Mouse (Mus musculus): ENCODE measurements at regions not wholly inside any gene's neighbourhood (a gene's known extent, or its start where the extent isn't known, plus 50 kb on each side); places are given as distances from the start of the nearest gene placed in this dataset.

DNA sequence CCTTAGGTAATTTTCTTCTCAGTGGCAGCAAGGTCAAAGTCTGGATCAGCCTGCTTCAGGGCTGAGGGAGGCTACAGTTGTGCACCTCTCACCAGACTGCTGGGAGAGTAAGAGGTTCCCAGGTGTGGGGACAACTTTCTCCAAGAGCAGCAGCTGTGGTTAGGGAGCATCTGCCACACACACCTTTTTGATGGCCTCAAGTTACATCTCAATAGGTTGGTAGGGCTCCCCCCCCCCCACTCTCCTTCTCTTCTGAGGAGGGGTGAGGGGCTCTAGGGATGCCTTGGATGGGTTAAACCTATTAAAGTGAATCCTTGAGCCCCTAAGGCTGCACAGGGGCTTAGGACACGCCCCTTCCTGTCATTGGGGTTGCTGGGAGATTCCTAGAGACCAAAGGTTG, 94.7 kb upstream of the Ccnd1 start:
- Histone ChIP-seq H3K4me3 (ENCODE audit: low read depth, low read length) (no peak overlapping the region), H3K4me2 (ENCODE audit: low read length) (no peak overlapping the region), H3K27ac (ENCODE audit: low read length) (no peak overlapping the region), H3K4me1 (ENCODE audit: control insufficient read depth, insufficient read depth, low read length) (peaks cover 7% of the 10 kb centered on the region; the same call in 1 of the 2 replicates), H3K9ac (ENCODE audit: low read depth, low read length) (no peak overlapping the region), H3K9me3 (replicated peaks; ENCODE audit: control insufficient read depth, low read length, poor library complexity, severe bottlenecking) (no peaks in the 10 kb centered on the region), H3K36me3 (ENCODE audit: control insufficient read depth, insufficient read depth, low read length) (no peaks in the 10 kb centered on the region), H3K27me3 (ENCODE audit: control insufficient read depth, insufficient read depth, low read depth, low read length) (no peaks in the 10 kb centered on the region)
- WGBS = 43% methylated on average over 1 of the region's 1 CpGs
- no peak for ATAC-seq

DNA sequence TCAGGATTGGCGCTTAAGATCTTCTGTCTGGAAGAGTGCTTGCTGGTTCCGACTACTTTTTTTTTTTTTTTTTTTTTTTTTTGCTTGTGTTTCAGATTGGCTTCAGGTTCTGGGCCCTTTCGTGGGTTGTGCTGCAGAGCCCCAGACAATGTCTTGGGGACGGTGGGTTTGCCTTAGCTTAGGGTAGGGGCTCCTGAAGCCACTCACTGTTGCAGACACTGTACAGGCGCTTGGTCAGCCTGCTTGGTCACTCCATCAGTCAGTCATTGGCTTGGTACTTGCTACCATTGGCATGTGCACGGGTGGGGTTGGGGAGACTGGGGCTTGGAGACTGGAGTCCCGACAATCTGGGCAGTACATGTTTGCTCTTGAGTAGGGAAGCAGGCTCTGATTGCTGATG, 91.5 kb upstream of the Ccnd1 start:
- peak; percentile 46 for ATAC-seq
- peak overlapping the region; percentile 88 for H3K4me2 ChIP-seq (ENCODE audit: low read length)
- 7% methylated on average over 7 of the region's 7 CpGs for whole genome bisulfite sequencing
- peaks cover 7% of the 10 kb centered on the region; the same call in 1 of the 2 replicates for H3K4me1 ChIP-seq (ENCODE audit: control insufficient read depth, insufficient read depth, low read length)
- H3K36me3 ChIP-seq (ENCODE audit: control insufficient read depth, insufficient read depth, low read length) = no peaks in the 10 kb centered on the region
- no peak overlapping the region for H3K27ac ChIP-seq (ENCODE audit: low read length)
- no peaks in the 10 kb centered on the region for H3K27me3 ChIP-seq (ENCODE audit: control insufficient read depth, insufficient read depth, low read depth, low read length)
- no peaks in the 10 kb centered on the region for H3K9me3 ChIP-seq (replicated peaks; ENCODE audit: control insufficient read depth, low read length, poor library complexity, severe bottlenecking)
- H3K4me3 ChIP-seq (ENCODE audit: low read depth, low read length) = peak overlapping the region; percentile 41
- peak overlapping the region; percentile 49; the same call in 1 of the 2 replicates for H3K9ac ChIP-seq (ENCODE audit: low read depth, low read length)

DNA sequence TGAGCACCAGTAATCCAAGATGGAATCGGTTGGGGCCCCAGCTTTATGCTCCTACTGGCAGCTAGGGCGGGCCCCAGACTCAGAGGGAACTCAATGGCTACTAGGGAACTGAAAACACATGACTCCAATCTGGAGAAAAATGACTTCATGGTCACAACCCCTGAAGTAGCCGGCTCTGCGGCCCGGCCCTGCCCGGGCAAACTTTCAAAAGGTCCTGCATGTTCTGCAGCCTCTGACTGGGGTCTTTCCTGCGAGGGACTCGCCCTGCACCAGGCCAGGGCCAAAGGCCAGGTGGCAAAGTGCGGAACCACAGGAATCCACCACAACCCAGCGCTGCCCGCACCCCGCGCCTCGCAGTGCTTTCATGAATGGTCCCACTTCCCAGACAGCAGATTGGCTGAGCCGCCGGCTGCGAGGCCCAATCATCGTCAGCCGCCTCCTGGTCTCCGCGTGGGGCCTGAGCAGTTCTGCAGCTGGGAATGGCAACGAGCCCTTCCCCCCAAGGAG, 91.0 kb upstream of the Ccnd1 start:
- H3K9ac ChIP-seq (ENCODE audit: low read depth, low read length) = peak overlapping the region; percentile 49
- peaks cover 7% of the 10 kb centered on the region; the same call in 1 of the 2 replicates for H3K4me1 ChIP-seq (ENCODE audit: control insufficient read depth, insufficient read depth, low read length)
- no peaks in the 10 kb centered on the region for H3K27me3 ChIP-seq (ENCODE audit: control insufficient read depth, insufficient read depth, low read depth, low read length)
- H3K27ac ChIP-seq (ENCODE audit: low read length) = no peak overlapping the region
- under 1% methylated on average over 22 of the region's 22 CpGs for WGBS
- H3K4me3 ChIP-seq (ENCODE audit: low read depth, low read length) = peak overlapping the region; percentile 41
- no peaks in the 10 kb centered on the region for H3K9me3 ChIP-seq (replicated peaks; ENCODE audit: control insufficient read depth, low read length, poor library complexity, severe bottlenecking)
- H3K4me2 ChIP-seq (ENCODE audit: low read length) = peak overlapping the region; percentile 88
- ATAC-seq = peak; percentile 97
- no peaks in the 10 kb centered on the region for H3K36me3 ChIP-seq (ENCODE audit: control insufficient read depth, insufficient read depth, low read length)

DNA sequence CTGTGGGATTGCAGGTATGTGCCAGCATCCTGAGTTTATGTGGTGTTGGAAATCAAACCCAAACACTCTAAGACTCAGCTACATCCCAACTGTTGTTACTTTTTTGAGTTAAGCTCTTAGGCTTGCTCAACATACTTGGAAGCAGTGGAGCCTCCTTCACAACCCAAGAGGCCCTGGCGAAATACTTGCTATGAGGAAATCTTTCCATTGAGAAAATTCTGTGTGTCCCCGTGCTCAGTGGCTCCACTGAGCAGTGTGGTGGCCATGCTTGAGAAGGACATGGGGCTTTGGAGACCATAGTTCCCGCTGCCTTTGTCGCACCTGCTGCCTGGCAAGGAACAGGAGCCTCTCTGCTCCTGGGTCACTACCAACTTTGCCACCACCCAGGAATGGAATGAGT, 89.9 kb upstream of the Ccnd1 start:
- Histone ChIP-seq H3K4me1 (ENCODE audit: control insufficient read depth, insufficient read depth, low read length) (peaks cover 7% of the 10 kb centered on the region; the same call in 1 of the 2 replicates), H3K27ac (ENCODE audit: low read length) (no peak overlapping the region), H3K4me2 (ENCODE audit: low read length) (no peak overlapping the region), H3K9ac (ENCODE audit: low read depth, low read length) (no peak overlapping the region), H3K4me3 (ENCODE audit: low read depth, low read length) (no peak overlapping the region), H3K9me3 (replicated peaks; ENCODE audit: control insufficient read depth, low read length, poor library complexity, severe bottlenecking) (no peaks in the 10 kb centered on the region), H3K27me3 (ENCODE audit: control insufficient read depth, insufficient read depth, low read depth, low read length) (no peaks in the 10 kb centered on the region), H3K36me3 (ENCODE audit: control insufficient read depth, insufficient read depth, low read length) (no peaks in the 10 kb centered on the region)
- no peak for ATAC-seq
- WGBS = 93% methylated on average over 4 of the region's 4 CpGs

DNA sequence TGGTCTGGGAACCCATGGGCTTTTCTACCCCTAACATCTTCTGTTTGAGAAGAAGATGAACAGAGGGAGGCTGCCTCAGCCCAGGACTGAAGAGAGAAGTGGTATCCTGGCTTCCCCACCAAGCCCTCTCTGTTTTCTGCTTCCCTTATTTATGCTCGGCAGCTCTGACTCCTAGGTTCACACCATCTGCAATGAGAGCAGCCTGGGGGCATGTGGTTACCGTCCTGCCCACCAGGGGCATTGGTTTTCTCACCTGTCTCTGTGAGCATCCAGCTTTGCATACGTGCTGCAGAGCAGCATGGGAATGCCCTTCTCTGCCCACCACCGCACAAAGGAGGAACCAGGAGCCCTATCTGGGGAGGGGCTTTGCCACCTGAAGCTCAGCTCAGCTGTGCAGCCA, 89.4 kb upstream of the Ccnd1 start:
- Histone ChIP-seq H3K9ac (ENCODE audit: low read depth, low read length) (no peak overlapping the region), H3K27ac (ENCODE audit: low read length) (no peak overlapping the region), H3K36me3 (ENCODE audit: control insufficient read depth, insufficient read depth, low read length) (no peaks in the 10 kb centered on the region), H3K4me3 (ENCODE audit: low read depth, low read length) (no peak overlapping the region), H3K9me3 (replicated peaks; ENCODE audit: control insufficient read depth, low read length, poor library complexity, severe bottlenecking) (no peaks in the 10 kb centered on the region), H3K4me2 (ENCODE audit: low read length) (no peak overlapping the region), H3K27me3 (ENCODE audit: control insufficient read depth, insufficient read depth, low read depth, low read length) (no peaks in the 10 kb centered on the region), H3K4me1 (ENCODE audit: control insufficient read depth, insufficient read depth, low read length) (peaks cover 7% of the 10 kb centered on the region; the same call in 1 of the 2 replicates)
- no peak for ATAC-seq
- 36% methylated on average over 4 of the region's 4 CpGs for WGBS

DNA sequence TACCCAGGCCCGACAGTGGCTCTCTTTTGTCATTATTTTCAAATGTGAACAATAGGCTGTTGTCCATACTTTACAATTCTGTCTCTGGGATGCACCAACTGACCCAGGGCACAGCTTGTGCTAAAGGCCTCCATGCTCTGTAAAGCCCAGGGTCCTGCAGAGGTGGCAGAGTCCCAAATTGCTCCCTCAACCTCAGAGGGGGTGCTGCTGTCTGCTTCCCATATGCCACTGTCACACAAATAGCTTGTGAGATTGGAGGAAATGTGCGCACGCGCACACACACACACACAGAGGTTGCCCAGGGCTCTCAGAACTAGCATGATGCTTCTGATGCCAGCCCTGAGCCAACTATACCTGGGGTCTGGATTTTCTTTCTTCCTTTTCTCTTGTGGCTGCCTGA, 87.3 kb upstream of the Ccnd1 start:
- Histone ChIP-seq H3K4me3 (ENCODE audit: low read depth, low read length) (no peak overlapping the region), H3K4me2 (ENCODE audit: low read length) (no peak overlapping the region), H3K27ac (ENCODE audit: low read length) (no peak overlapping the region), H3K4me1 (ENCODE audit: control insufficient read depth, insufficient read depth, low read length) (peaks cover 7% of the 10 kb centered on the region; the same call in 1 of the 2 replicates), H3K9me3 (replicated peaks; ENCODE audit: control insufficient read depth, low read length, poor library complexity, severe bottlenecking) (no peaks in the 10 kb centered on the region), H3K27me3 (ENCODE audit: control insufficient read depth, insufficient read depth, low read depth, low read length) (no peaks in the 10 kb centered on the region), H3K9ac (ENCODE audit: low read depth, low read length) (no peak overlapping the region), H3K36me3 (ENCODE audit: control insufficient read depth, insufficient read depth, low read length) (no peaks in the 10 kb centered on the region)
- ATAC-seq = no peak
- 85% methylated on average over 4 of the region's 4 CpGs for WGBS

DNA sequence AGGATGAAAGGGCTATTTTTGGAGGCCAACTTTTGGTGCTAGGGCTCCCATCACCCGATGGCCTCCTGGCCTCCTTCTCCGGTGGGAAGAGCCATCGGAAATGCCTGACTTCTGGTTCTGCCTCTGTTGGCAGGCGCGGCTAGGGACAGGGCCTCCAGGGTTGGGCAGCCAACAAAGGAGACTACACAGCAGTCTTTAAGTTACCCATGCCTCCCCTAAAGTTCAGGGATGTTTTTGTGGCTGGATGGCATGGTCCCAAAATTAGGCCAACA, 86.2 kb upstream of the Ccnd1 start:
- Histone ChIP-seq H3K4me1 (ENCODE audit: control insufficient read depth, insufficient read depth, low read length) (peaks cover 4% of the 10 kb centered on the region; the same call in 1 of the 2 replicates), H3K4me3 (ENCODE audit: low read depth, low read length) (no peak overlapping the region), H3K9me3 (replicated peaks; ENCODE audit: control insufficient read depth, low read length, poor library complexity, severe bottlenecking) (no peaks in the 10 kb centered on the region), H3K36me3 (ENCODE audit: control insufficient read depth, insufficient read depth, low read length) (no peaks in the 10 kb centered on the region), H3K27me3 (ENCODE audit: control insufficient read depth, insufficient read depth, low read depth, low read length) (no peaks in the 10 kb centered on the region), H3K27ac (ENCODE audit: low read length) (no peak overlapping the region), H3K9ac (ENCODE audit: low read depth, low read length) (no peak overlapping the region), H3K4me2 (ENCODE audit: low read length) (no peak overlapping the region)
- no peak for ATAC-seq
- 89% methylated on average over 5 of the region's 5 CpGs for WGBS

DNA sequence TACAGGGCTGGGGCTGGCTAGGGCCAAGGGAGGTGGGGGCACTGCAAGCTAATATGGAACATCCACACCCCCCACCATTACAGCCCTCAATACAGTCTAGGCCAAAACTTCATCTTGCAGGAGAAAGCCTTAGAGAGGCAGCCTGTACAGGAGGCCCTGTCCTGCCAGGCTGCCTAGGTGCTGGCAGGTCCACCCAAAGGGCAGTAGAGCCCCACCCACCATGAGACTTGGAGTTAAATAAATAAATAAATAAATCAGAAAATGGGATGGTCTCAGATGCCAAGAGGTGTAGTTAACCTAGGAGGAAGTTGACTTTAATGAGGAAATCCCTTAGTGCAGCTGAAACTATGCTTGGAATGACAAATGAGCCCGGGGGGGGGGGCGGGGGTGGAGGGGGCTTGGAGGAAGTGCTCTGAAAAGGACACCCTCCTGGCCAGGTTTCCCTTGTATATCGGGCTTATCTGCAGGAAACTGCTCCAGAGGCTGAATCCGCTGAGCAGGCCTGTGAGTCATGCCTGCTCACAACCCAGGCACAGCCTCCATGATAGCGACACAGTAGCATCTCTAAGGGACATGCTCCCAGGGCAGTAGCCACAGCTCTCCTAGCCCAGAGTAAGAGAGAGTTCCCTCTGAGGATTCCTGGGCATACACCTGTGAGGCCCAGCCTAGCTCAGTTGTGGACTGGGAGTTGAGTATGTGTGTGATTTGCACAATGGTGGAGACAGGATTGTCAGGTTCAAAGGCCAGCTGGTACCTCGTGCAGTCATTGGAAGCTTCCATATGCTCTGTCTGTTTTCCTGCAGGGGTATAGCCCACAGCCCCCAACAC, 85.7 kb upstream of the Ccnd1 start:
- Histone ChIP-seq H3K27ac (ENCODE audit: low read length) (no peak overlapping the region), H3K9ac (ENCODE audit: low read depth, low read length) (no peak overlapping the region), H3K9me3 (replicated peaks; ENCODE audit: control insufficient read depth, low read length, poor library complexity, severe bottlenecking) (no peaks in the 10 kb centered on the region), H3K4me2 (ENCODE audit: low read length) (no peak overlapping the region), H3K36me3 (ENCODE audit: control insufficient read depth, insufficient read depth, low read length) (no peaks in the 10 kb centered on the region), H3K27me3 (ENCODE audit: control insufficient read depth, insufficient read depth, low read depth, low read length) (no peaks in the 10 kb centered on the region), H3K4me1 (ENCODE audit: control insufficient read depth, insufficient read depth, low read length) (peaks cover under 1% of the 10 kb centered on the region; the same call in 1 of the 2 replicates), H3K4me3 (ENCODE audit: low read depth, low read length) (no peak overlapping the region)
- WGBS = 67% methylated on average over 6 of the region's 6 CpGs
- ATAC-seq = no peak

DNA sequence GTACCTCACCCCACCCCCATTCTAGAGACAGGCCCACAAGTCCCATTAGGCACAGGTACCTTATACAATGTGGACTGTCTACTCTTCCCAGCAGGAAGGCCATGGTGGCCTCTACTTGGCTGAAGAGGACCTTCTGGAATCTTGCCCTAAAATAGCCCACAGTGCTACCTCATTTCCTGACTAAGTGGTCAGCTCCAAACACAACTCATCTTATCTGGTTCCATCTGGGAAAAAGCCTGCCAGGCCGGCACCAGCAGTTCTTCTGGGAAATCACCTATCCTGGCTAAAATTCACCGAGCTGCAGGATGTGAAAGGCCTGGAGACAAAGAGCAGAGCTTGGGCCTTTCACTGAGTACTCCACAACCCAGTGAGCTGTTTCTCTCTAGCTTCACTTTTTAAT, 84.9 kb upstream of the Ccnd1 start:
- 92% methylated on average over 2 of the region's 2 CpGs for WGBS
- H3K36me3 ChIP-seq (ENCODE audit: control insufficient read depth, insufficient read depth, low read length) = no peaks in the 10 kb centered on the region
- ATAC-seq = no peak
- no peaks in the 10 kb centered on the region for H3K4me1 ChIP-seq (ENCODE audit: control insufficient read depth, insufficient read depth, low read length)
- no peak overlapping the region for H3K4me2 ChIP-seq (ENCODE audit: low read length)
- no peaks in the 10 kb centered on the region for H3K27me3 ChIP-seq (ENCODE audit: control insufficient read depth, insufficient read depth, low read depth, low read length)
- H3K9me3 ChIP-seq (replicated peaks; ENCODE audit: control insufficient read depth, low read length, poor library complexity, severe bottlenecking) = no peaks in the 10 kb centered on the region
- no peak overlapping the region for H3K27ac ChIP-seq (ENCODE audit: low read length)
- no peak overlapping the region for H3K4me3 ChIP-seq (ENCODE audit: low read depth, low read length)
- no peak overlapping the region for H3K9ac ChIP-seq (ENCODE audit: low read depth, low read length)

Measured in midbrain, embryonic 16.5 days (tissue).